Mouse (Mus musculus): ENCODE measurements around the gene St3gal4. TPM values are rescaled to one million over a fixed set of nuclear protein-coding genes. Genes with fewer than 3 reads are reported as not detected.
A peak's percentile ranks its signal among the peaks of the same experiment; 100 is the strongest.

St3gal4 gene
- total RNA-seq, 2 experiments from 2014 or later = 39.2 to 40.2 TPM

DNA sequence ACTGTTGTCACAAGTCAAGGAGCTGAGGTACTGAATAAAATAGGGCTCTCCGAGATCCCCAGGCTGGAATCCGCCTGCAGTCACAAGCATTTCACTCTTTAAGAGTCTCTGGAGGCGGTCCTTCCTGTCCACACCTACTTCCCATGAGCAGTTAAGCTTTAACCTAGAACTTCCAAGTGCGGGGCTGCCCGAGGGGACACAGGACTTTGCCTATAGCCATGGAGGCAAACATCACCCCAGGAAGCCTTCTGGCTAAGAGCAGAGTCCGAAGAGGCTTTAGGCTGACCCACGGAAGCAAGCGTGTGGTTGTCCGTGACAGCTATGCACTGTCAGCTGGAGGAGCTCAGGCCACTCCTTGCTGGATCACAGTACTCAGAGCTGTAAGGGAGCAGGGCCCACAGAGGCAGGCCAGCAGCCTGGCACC, 9.9 kb upstream of the St3gal4 start:
- no peak for DNase-seq

DNA sequence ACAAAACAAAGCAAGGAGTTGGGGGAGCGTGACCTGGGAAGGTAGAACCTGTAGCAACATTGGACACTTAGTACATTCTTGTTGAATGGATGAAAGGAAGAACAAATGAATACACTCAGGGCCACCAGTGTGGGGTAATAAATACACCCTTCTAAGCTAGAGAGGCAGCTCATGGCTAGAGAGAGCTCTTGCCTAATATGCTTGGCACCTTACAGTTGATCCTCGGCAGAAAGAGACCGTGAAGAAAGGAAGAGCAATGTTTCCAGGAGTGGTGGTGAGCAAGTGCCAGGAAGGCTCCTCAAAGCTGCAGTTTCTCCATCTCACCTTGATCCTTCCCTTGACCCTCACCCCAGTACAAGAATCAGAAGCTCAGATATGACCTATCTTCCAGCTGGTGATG, 9.5 kb upstream of the St3gal4 start:
- DNase-seq = no peak

DNA sequence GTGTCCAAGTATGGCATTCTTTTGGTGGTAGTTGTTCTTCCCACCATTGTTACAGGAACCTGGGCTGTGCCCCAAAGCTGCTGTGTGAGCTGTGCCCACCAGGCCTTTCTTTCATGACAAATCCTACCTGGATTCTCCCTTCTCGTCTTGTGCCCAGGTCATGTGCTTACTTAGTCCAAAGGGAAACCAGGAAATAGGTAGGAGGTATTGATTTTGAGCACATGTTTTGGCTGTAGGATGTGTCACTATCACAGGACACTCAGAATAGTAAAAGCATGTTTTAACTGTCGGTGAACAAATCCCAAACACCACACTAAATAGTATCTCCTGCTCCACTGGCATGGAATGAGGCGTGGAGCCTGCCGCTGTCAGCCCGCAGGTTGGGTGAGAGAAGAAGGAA, 8.5 kb upstream of the St3gal4 start:
- DNase-seq = no peak

DNA sequence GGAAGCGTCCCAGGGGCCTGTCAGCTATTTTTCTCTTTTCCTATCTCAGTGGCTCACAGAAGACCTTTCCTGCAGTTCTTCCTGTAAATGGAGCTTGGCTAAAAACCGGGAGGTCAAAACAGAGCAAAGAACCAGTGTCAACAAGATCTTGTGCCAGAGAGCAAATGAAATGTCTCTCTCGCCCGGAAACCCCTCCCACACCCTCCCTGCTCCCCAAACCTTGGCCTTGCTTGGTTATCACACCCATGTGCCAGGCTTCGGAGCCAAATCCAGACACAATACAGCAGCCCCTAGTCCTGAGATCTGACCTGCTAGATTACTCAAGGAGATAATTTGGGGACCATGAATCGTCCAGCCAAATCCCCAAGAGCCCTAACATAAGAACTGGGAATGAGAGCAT, 8.1 kb upstream of the St3gal4 start:
- DNase-seq = peak; percentile 62

DNA sequence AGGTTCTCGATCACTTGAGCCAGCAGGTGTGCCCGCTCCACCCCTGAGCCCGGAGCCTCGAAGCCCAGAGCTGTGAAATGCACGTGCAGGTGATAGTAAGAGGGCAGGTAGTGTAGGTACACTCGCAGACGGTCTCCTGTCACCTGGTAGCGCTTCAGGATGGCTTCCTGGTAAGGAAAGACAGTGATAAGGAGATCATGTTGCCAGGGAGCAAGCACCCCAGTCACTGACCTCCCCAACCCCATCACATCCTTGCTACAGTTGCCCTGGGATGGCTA, 5.5 kb upstream of the St3gal4 start:
- no peak for DNase-seq

DNA sequence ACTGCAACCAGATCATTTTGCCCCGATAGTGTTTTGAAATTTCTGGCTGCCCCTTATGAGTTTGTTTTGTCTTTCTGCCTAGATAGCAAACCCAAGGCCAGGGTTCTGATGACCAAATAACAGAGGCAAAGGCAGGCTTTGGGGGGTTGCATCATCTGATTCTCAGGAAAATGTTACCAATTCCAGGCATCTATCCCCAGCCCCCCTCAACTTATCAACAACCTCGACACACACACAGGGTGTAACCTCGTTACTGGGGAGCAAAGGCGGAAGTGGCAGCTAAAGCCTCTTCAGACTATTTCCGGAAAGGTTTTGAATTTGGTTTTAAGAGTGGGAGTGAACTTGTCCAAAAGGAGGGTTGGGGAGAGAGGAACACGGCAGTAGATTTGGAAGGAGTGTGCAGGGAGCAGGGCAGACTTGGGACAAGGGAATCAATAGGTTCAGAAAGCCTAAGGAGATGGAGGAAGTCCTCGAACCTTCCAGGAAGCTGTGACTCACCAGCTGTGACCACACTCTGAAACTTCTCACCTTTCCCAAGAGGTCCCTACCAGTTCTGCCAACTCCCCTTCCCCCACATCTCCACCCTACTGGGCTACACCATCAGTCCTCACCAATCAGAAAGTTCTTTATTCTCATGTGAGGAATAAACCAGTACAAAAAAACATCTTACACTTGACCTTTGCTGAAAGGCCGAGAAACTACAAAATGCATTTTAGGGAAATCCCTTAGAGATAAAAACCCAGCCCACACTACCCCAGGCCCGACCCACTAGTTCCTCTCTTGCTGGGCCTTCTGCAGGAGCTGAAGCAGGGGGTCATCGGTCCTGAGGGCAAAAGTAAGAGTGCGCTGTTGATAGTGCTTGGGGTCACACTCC, 5.0 kb upstream of the St3gal4 start:
- DNase-seq = peak; percentile 30

DNA sequence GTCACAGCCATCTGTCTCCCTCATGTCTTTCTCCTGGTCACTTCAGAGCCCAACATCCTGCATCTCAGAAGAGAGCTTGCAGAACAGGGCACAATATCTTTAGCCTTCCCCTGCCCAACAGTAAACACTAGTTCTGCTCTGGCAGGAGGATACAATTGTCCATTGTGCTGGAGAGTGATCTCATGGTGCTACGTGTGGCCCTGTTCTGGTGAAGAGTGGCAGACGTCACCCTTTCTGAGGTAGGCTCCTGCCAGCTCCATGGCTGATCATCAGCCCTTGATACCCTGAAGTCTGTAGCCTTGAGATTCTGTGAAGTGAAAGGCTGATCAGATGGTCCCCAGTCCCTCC, 4.4 kb upstream of the St3gal4 start:
- no peak for DNase-seq

DNA sequence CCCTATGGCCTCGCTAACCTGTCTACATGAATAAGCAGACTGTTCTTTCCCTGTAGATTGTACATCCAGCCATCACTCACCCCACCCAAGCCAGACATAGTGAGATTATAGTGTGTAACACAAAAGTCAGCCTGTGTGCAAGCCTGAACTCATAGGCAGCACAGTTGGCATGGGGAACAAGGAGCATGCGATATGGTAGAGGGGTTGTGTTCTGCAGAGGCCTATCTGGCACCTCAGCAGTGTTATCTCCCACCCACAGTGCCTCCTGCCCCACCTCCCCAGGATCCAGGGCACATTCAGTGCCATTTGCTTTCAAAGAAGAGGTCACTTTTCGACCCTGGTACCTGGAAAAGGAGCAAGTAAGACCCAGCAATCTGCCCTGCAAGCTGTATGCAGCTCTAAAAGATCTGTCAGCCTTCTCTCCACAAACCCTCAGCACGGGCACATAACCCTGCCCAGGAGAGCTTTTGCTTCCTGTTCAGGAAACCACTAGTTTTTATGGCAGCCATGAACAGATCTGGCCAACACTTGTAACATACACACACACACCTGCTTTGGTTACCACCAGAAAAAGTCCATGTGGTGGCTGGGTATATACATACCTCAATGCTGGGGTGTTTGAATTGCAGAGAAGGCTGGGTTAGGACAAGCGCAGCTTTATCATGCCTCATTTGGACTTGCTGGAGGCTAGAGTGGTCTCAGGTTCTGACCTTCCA, 3.6 kb upstream of the St3gal4 start:
- no peak for DNase-seq

DNA sequence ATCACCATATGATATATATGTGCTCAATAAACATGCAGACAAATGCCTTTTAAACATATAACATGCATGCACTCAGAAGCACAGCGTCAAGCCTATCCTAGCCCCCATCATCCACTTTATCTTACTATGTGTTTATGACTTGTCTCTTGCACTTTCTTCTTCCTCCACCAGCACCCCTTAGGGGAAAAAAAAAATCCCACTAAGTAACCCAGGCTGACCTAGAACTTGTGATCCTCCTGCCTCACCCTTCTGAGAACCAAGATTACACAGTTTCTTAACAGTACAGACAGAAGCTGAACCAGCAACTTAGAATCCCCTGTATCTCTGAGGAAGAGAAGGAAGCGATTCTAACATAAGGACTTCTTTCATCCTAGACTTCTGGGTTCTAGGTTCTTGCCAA, 505 bp downstream of the St3gal4 start:
- no peak for DNase-seq

DNA sequence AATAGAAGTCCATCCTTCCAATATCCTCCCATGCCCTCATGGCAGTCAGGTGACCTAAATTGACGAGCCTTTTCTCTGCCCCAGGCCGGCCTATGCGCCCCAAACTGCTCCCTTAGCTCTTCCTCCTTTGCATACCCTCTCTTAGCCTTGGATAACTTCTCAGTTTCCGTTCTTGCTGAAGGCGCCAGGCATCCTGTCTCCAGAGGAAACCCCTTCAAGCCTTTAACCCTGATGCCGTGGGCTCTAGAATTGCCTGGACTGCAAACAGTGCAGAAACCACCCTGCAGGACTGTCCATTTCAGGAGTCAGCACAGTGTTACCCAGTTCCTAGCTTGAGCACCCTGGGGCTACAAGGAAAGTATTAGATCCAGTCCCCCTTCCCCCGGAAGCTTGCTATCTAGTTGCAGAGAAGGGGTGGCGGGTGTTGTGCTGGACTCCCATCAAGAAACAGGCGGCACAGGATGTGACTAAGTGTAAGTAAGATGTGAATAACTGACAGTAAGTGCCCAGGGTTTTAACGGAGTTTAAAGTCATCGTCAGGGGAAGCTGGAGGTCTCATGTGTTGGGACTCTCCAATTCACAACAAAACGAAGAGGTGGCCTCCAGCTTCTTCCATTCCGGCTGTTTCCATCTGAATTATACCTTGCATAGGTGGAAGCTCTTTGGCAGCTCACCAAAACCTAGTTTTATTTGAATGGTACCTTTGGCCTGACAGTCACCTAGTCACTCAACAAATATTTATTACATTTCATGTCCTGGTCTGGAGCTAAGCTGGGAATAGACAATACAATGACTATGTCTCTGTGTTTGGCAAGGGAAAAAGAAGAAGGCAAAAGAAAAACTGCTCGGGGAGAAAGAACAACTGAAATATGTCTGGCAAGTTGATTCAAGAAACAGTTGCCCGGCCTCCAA, 1.4 kb downstream of the St3gal4 start:
- peak; percentile 69 for DNase-seq

DNA sequence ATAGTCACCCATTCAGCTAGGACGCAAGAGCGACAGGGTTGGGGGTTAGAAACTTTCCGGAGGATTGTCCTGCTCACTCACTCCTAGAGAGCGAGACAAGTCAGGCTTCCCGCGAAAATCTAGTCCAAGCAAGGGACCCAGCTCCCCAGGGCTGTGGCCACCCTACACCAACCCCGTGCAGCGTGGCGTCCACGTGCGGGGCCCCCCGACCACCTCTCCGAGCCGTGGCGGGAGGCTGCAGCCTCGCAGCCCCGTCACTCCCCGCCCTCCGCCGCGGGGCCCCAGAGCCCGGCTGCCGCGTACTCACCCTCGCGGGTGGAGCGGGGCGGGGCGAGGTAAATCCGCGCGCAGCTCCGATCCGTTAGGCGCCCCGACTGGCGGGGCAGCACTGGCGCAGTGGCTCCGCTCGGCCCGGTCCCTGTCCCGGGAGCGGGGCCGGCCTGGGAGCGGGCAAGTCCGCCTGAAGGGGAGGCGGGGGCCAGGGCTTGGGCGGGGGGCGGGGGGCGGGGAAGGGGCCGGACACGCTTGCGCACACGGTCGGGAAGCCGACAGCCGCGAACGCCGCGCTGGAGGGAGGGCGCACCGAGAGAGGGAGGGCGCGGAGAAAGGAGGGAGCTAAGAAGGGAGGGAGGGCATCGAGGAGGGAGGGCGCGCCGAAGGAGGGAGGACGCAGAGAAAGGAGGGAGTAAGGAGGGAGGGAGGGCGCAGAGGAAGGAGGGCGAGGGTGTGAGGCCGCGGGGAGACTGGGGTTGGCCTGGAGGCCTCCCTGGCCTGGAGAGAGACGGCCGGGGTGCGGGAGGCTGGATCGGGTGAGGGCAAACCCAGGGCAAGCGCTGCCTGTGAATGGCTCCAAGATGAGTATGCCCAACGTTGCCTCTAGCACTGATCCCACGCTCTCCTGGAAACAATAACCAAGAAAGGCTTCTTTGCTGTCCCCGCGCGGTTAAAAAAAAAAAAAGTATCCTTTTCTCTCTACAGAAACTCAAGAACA, 2.4 kb downstream of the St3gal4 start:
- DNase-seq = peak; percentile 88

DNA sequence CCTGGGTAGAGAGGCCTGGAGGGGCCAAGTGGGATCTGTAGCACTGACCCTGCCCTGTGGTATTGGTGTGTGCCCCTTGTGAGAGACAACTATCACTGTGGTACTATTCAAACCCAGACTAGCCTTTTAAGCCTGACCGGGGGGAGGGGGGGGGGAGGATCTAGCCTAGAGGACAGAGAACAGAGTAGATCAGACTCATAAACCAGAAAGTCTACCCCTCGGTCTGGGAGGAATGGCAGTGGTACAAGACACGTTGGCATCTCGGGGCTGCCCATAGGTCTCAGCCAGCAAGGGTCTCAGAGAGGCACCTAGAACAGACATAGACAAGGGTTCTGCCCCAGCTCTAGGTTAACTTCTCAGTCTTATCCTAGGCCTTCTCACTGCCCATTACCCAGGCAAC, 3.3 kb downstream of the St3gal4 start:
- no peak for DNase-seq

DNA sequence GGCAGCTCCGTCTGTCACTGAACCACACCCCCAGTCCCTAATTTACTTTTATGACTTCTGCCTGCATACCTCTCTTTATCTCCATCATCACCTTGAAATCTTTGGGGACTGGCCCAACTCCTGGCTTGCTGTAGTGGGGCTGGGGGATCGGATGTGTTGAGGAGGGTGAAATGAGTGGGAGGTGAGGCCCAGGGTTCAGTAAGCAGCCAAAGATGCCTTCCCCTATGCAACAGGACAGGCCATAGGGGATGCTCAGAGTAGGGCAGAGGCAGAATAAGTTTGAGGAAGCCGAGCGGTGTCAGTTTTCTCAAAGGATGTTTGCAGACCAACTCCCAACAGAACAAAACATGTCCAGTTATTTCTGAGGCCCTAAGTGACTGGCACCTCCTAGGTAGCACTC, 3.8 kb downstream of the St3gal4 start:
- DNase-seq = no peak

DNA sequence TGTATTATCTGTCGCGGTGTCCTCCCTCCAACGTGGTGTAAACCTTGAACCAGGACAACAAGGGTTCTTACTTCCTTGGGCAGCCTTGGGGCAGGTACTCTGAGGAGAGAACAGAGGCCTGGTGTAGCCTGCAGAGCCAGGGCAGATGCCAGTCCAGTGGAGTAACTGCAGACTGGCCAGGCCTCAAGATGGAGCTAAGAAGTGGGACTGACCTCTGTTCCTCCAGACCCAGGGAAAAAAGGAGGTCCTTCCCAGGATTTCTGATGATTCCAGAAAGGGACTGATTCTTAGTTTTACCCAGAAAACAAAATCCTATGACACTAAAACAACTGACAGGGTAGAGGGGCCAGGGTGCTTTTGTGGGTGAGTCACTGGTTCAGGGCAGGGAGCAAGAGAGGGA, 4.8 kb downstream of the St3gal4 start:
- no peak for DNase-seq

DNA sequence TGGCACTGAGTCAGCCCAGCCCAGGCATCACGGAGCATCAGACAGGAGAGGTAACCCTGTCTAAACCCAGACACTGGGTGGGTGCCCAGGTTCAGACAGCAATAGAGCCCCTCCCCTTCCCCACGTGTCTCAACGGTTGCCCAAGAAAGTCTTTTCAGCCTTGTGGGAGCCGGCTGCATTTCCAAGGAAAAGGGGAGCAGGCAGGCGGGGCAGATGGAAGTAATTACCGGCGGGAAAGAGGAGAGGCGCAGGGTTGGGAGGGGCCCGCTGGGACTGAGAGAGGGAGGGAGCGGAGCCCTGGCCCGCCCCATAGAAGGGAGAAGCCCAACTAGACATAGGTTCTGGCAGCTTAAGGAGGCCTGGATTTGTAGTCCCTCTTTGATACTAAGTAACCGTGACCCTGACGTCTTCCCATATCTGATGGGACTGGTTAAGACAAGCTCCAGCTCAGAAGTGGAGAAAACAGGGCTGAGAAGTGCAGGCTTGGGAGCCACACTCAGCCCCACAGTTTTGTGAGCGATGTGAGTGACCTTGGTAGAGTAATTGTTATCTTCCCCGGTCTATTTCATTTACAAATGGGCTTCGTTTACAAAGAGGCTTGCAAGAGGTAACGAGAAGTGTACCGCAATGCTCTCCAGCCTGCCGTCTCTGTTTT, 7.0 kb downstream of the St3gal4 start:
- DNase-seq = peak; percentile 67

DNA sequence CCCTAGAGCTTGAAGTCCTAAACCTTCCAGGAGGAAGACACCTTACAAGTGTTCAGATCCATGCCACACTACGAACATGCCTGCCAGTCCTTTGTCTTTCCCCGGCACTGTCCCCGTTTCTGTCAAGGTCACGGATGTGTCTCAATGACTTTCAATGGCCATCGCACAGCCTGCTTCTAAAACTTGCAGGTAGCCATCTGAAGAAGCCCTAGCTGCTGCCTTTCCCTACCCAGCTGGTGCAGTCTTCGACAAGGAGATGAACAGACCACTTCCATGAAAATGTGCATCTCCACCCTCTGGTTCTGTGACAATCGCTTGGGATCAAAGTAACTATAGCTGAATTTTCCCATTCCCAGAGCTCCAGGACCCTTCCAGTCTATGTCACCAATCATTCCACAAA, 7.6 kb downstream of the St3gal4 start:
- peak; percentile 32 for DNase-seq

DNA sequence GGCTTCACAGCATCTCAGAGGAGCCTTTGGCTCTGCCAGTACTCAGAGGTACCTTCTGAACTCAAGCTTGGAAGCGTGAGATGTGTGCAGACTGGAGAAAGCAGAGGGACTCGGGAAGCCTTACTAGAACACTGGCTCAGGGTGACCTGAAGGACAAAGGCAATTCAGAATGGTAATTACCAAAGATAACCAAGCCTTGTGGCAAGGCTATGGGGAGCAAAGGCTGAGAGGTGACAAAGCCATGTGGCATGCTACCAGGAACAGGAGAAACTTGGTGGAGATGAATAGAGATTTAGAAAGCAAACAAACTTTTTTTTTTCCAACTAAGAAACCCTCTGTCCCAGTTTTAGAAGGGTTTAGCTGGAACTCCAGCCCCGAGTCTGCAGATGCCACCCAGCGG, 8.5 kb downstream of the St3gal4 start:
- DNase-seq = peak; percentile 34

DNA sequence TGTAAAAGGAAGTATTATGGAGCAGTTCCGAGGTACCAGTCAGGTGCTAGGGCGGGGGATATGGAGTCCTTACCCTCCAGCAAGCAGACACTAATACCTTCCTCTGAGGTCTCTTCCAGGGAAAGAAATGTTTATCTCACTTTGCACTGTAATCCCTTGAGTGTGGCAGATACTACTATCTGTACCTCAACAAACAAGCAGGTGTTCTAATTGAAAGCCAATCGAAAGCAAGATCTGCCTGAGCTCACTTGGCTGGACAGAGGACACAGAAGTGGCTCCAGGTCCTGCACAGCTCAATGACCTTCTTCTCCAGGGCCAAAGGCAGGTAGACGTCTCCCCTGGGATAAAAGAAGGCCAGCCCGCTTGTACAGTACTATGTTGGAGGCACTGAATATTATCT, 9.0 kb downstream of the St3gal4 start:
- DNase-seq = no peak

DNA sequence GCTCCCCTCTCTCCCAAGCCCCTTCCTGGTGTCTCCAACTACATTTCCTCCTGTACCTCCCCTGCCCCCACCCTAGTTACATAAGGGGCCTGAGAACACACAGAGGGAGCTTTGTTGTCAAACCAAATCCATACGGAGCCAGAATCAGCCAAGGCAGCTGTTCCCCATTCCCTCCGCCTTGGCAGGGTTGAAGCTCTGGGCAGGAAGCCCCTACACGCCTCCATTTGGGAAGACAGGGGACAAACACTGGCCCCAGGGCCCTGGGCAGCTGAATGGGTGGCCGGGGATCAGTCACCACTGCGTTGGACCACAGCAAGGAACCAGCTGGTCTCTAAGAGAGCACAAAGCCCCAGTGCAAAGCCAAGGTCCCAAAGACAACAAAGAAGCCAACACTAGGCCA, 10.2 kb downstream of the St3gal4 start:
- DNase-seq = peak; percentile 56

DNA sequence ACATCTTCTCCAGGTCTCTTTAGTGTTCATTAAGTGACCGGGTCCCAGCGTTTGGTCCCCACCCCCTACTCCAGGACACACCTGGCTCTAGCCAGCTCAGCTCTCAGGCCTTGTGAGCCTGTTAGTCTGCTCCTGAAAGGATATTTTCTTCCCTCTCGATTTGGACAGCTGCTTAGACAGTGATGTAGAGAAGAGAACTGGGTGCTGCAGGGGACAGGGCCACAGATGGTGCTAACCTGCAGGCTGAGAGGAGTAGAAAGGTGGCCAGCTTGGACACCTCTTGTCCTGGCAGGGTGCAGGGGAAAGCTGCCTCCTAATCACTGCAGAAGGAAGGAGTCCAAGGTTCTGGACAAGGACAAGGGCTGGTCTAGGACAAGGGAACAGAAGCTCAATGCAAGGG, 11.0 kb downstream of the St3gal4 start:
- no peak for DNase-seq

DNA sequence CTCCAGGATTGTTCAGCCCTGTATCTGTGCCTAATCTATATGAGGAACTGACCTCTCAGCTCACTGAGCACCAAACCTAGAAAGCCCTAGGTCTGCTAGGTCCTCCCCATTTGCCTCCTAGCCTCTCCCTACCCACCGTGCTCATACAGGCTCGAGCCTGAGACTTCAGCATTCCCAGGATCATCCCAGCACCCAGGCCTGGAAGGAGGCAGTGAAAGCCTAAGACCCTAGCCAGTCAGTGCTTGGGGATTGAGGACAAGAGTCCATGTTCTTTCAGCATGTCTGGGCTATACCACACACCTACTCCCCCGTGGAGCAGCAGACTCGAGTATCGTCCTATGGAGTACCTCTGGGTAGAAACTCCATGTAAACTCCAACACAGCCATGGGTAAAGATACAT, 11.7 kb downstream of the St3gal4 start:
- DNase-seq = no peak
